8 mouse cellular contexts compared by ENCODE assay signal in the genomic region with DNA sequence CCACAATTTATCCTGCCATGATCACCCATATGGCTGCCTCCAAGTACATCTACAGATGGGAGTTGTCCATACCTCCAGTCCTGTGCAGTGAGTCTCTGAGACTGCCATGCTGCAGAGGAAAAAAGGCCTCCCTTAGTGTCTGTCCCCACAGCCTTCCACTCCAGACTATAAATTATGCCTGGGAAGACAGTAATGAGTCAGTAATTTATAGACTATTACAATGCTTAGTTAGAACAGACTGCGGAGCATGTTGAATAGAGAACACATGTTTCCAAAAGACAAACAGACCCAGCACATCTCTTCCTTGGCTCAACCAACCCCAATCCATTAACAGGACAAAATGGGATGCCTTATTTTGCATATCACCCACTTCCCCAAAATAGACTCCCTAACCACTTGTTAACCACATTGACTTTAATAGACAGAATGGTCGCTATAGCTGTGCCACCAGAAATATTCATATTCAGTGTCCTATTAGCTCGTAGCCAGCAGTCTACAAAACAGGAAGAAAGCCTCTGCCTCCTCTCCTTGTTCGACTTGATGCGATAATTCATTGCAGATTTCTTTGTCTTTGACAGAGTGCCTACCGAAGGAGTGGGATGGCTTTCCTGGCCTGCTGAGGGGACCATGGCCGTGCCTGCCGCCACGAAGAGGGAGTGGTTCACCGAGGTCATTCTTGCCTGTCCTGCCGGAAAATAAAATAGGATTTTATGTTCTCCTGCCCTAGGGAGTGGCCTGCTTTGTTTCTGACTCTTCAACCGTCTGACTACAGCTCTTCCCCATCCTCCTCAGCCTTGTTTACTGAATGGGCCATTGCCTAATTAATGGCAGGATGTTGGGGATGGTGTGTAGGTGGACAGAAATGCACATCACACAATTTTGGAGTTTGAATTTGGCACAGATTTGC.
DNase-seq lines count a peak whose midpoint lies in the region; ATAC-seq and TF ChIP-seq lines count a peak whose summit lies in the region.

No protein-coding gene starts in this region.

- no peaks in the 10 kb centered on the region for H3K36me3 ChIP-seq in kidney, embryonic 16.5 days (ENCODE audit: insufficient read depth, low read length)

- WGBS in kidney, embryonic 16.5 days = 18% methylated on average over 12 of the region's 12 CpGs

- no peaks in the 10 kb centered on the region for H3K9me3 ChIP-seq in kidney, embryonic 16.5 days (ENCODE audit: low read length)

- H3K9ac ChIP-seq in kidney, embryonic 16.5 days (replicated peaks; ENCODE audit: low read length) = no peak overlapping the region

- no peak for TF ChIP-seq POLR2A in embryonic fibroblast, embryonic 13.5 days (IDR thresholded peaks at IDR 0.05; ENCODE audit: low read depth, low read length)

- no peak for TF ChIP-seq CTCF in embryonic fibroblast, embryonic 13.5 days (IDR thresholded peaks at IDR 0.05; ENCODE audit: borderline replicate concordance, insufficient read depth, low read length)

- no peak overlapping the region for H3K4me2 ChIP-seq in kidney, embryonic 16.5 days (replicated peaks; ENCODE audit: low read depth, low read length)

- H3K27ac ChIP-seq in kidney, embryonic 16.5 days (ENCODE audit: low read length) = peak overlapping the region; percentile 58; the same call in 1 of the 2 replicates
- H3K27ac ChIP-seq in embryonic fibroblast, embryonic 13.5 days (ENCODE audit: insufficient read depth, low read length) = peak overlapping the region; percentile 49

- DNase-seq in kidney, postnatal 25 days = no peak
- peak; percentile 11 for DNase-seq in thymus, postnatal 25 days
- no peak for DNase-seq in thymus, postnatal 10 days (ENCODE audit: low spot score in 2 of 2)
- peak; percentile 15 for DNase-seq in yolk sac, embryonic 10.5 days (ENCODE audit: low spot score)
- DNase-seq in testis, postnatal 10 days (ENCODE audit: low spot score) = no peak
- DNase-seq in gastrocnemius, postnatal 10 days = no peak

- H3K4me3 ChIP-seq in kidney, embryonic 16.5 days (ENCODE audit: low read length) = no peak overlapping the region
- no peak overlapping the region for H3K4me3 ChIP-seq in embryonic fibroblast, embryonic 13.5 days (ENCODE audit: insufficient read depth, low read length)

- H3K4me1 ChIP-seq in kidney, embryonic 16.5 days (ENCODE audit: insufficient read depth, low read length) = peaks cover 17% of the 10 kb centered on the region
- H3K4me1 ChIP-seq in embryonic fibroblast, embryonic 13.5 days (ENCODE audit: control insufficient read depth, insufficient read depth, low read length) = no peaks in the 10 kb centered on the region; the same call in 1 of the 2 replicates

- no peaks in the 10 kb centered on the region for H3K27me3 ChIP-seq in kidney, embryonic 16.5 days (ENCODE audit: insufficient read depth, low read length)

- ATAC-seq in kidney, embryonic 16.5 days (ENCODE audit: low FRiP score, low TSS enrichment) = peak; percentile 75

Comparison
In these comparisons a context has a peak if more than half of its experiments do, and no peak if none do; other contexts are left out.
1. DNase-seq: peak in thymus, postnatal 25 days (single experiment) and yolk sac, embryonic 10.5 days (single experiment); none in kidney, postnatal 25 days (0 of 2), thymus, postnatal 10 days (0 of 2), testis, postnatal 10 days (single experiment) and gastrocnemius, postnatal 10 days (single experiment).